Mouse (Mus musculus) embryonic facial prominence, embryonic 11.5 days (tissue): Measurements from ENCODE around the gene Gm13304. TPM values are rescaled to one million over a fixed set of nuclear protein-coding genes. Genes with fewer than 3 reads are reported as not detected.
"Not testable (repeated sequence)": the region's sequence is repeated elsewhere in the genome, so short reads cannot be mapped to it uniquely, and the experiment has no call there.

Experiments used
- ATAC-seq: fragments of 200-750 bp; cut with Nextera tagmentation; replicated peaks from 2 replicates; pipeline ENCODE4 v1.8.0; 2017; ENCODE audit warnings: low read depth; ENCODE audit not compliant: insufficient number of reproducible peaks, low FRiP score, low TSS enrichment
- DNase-seq: peaks from one replicate; pipeline ENCODE4 v3.0.0-alpha.2; 2015; ENCODE audit warnings: low spot score
- H3K27ac ChIP-seq: fragments of 300-500 bp; sonication (generic); replicated peaks from 2 replicates; pipeline ENCODE4 v1.5.1; 2014; ENCODE audit warnings: mild to moderate bottlenecking, low read depth, low read length, control low read depth
- H3K27me3 ChIP-seq: fragments of 300-500 bp; sonication (generic); 2 replicates; pipeline ENCODE4 v1.6.1; 2014; ENCODE audit warnings: mild to moderate bottlenecking, low read length, moderate library complexity, mixed read lengths; ENCODE audit not compliant: control insufficient read depth, insufficient read depth
- H3K36me3 ChIP-seq: fragments of 300-500 bp; sonication (generic); replicated peaks from 2 replicates; pipeline ENCODE4 v1.6.1; 2014; ENCODE audit warnings: low read depth, mild to moderate bottlenecking, low read length, moderate library complexity, mixed read lengths; ENCODE audit not compliant: control insufficient read depth, insufficient read depth
- H3K4me1 ChIP-seq: fragments of 300-500 bp; sonication (generic); 2 replicates; pipeline ENCODE4 v1.6.1; 2014; ENCODE audit warnings: low read length, mixed read lengths; ENCODE audit not compliant: control insufficient read depth, insufficient read depth
- H3K4me2 ChIP-seq: fragments of 300-500 bp; sonication (generic); 2 replicates; pipeline ENCODE4 v1.6.1; 2014; ENCODE audit warnings: low read depth, mild to moderate bottlenecking, control low read depth, low read length, moderate library complexity
- H3K4me3 ChIP-seq: fragments of 300-500 bp; sonication (generic); 2 replicates; pipeline ENCODE4 v1.5.1; 2014; ENCODE audit warnings: low read depth, low read length, control low read depth
- H3K9ac ChIP-seq: fragments of 300-500 bp; sonication (generic); replicated peaks from 2 replicates; pipeline ENCODE4 v1.6.1; 2014; ENCODE audit warnings: mild to moderate bottlenecking, control low read depth, low read length
- H3K9me3 ChIP-seq: fragments of 300-500 bp; sonication (generic); replicated peaks from 2 replicates; pipeline ENCODE4 v1.6.1; 2016; ENCODE audit warnings: mild to moderate bottlenecking, low read length, inconsistent platforms, mixed read lengths; ENCODE audit not compliant: control insufficient read depth
- WGBS: fragments of 180-500 bp; shearing (Covaris S2); extraction: QIAGEN DNeasy Blood & Tissue Kit; methylation state at CpG from one replicate; pipeline ENCODE4 v1.1.7; 2014; 5-methylcytosine and 5-hydroxymethylcytosine counted together
- polyA plus RNA-seq: library from polyadenylated mRNA; unstranded; fragments of >200 nt; fragmentation: Nextera tagmentation; extraction: Ambion mirVana; gene quantifications from 2 replicates; pipeline ENCODE4 v1.2.1, GENCODE M21; 2014

Gm13304 gene
- polyA plus RNA-seq = 10.1 TPM in 1 of 2 replicates, not detected in the other

DNA sequence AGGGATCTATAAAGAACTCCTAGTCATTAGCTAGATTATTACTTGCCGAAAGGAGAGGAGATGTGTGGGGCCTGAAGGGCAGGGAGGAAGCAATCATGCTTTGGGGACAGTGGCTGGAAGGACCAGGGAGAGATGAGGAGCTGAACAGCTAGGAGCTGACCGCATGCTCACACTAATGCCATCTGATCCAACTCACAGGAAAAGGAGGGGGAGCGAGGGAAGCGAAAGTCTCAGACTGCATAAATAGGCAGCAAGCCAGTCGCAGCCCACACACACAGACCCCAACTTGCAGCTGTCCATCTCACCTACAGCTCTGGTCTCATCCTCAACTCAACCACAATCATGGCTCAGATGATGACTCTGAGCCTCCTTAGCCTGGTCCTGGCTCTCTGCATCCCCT lies at the start of gene Gm13304:
Gene Gm13304 (plus strand): TSS at position 301 of the 400 bp plus-strand sequence.
- not testable (repeated sequence) for DNase-seq, H3K27me3 ChIP-seq, H3K4me1 ChIP-seq, H3K36me3 ChIP-seq, H3K9me3 ChIP-seq, H3K4me2 ChIP-seq, H3K4me3 ChIP-seq, H3K9ac ChIP-seq, H3K27ac ChIP-seq, ATAC-seq
- no CpG with 5 or more reads among the region's 5 CpGs for WGBS

DNA sequence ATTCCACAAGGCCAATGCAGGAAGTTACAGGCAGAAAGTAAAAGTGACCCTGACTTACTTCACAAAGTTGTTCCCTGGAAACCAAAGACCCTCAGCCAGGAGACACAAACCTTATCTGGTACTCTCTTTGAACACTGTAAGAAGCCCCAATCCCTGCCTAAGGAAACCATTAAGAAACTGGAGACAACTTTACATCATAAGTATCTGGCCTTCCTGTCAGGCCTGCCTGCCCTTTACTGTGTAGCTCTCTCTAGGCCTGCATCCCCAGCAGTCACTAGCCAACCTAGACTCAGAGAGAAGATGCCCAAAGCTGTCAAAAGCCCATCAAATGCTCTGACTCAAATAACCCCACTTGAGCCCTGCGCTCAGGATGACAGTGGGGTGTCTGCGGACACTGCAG lies 23.7 kb upstream of the Gm13304 start, which contains the start of gene Gm3893:
Gene Gm3893 (plus strand): TSS at position 301 of the 400 bp plus-strand sequence.
- not testable (repeated sequence) for H3K36me3 ChIP-seq, H3K27ac ChIP-seq, DNase-seq, H3K4me2 ChIP-seq, H3K27me3 ChIP-seq, H3K9me3 ChIP-seq, H3K4me3 ChIP-seq, H3K4me1 ChIP-seq, ATAC-seq, H3K9ac ChIP-seq
- no CpG with 5 or more reads among the region's 2 CpGs for WGBS

GRCm38 (mm10) chr4:42153136-42153535 lies 38.5 kb downstream of the Gm13304 start, which contains the start of gene Gm13306:
Gene Gm13306 (plus strand): TSS chr4:42153436.
- H3K36me3 ChIP-seq, H3K4me2 ChIP-seq, ATAC-seq, H3K4me1 ChIP-seq, DNase-seq, H3K27me3 ChIP-seq, H3K4me3 ChIP-seq, H3K27ac ChIP-seq, H3K9ac ChIP-seq, H3K9me3 ChIP-seq: not testable (repeated sequence)
- no CpG with 5 or more reads among the region's 9 CpGs for WGBS

Other genes starting within 250 kb of the Gm13304 start
- gene Gm21541, start 211.2 kb upstream of the Gm13304 start, polyA plus RNA-seq = 5.2 and 9.4 TPM in 2 replicates
- gene Gm20878, start 173.2 kb upstream of the Gm13304 start, polyA plus RNA-seq = 1.5 and 2.0 TPM in 2 replicates
- not detected in 2 replicates for gene Fam205a4, start 148.8 kb upstream of the Gm13304 start, polyA plus RNA-seq
- gene Gm21093, start 80.1 kb upstream of the Gm13304 start, polyA plus RNA-seq = 0.15 and 0.29 TPM in 2 replicates
- not detected in 2 replicates for gene Gm3893, start 23.6 kb upstream of the Gm13304 start, polyA plus RNA-seq
- gene Gm13306, start 38.6 kb downstream of the Gm13304 start, polyA plus RNA-seq = not detected in 2 replicates
- gene Gm13305, start 53.8 kb downstream of the Gm13304 start, polyA plus RNA-seq = not detected in 2 replicates
- gene Gm10600, start 125.8 kb downstream of the Gm13304 start, polyA plus RNA-seq = not detected in 2 replicates
- gene Ccl21b, start 140.9 kb downstream of the Gm13304 start, polyA plus RNA-seq = 1.7 TPM in 1 of 2 replicates, not detected in the other
- gene Gm21953, start 179.4 kb downstream of the Gm13304 start, polyA plus RNA-seq = not detected in 2 replicates
- 0.14 and 0.21 TPM in 2 replicates for gene Fam205a3, start 203.5 kb downstream of the Gm13304 start, polyA plus RNA-seq